Mouse (Mus musculus) limb, embryonic 13.5 days (tissue): ENCODE measurements at regions not wholly inside any gene's neighbourhood (a gene's known extent, or its start where the extent isn't known, plus 50 kb on each side); places are given as distances from the start of the nearest gene placed in this dataset.

ENCODE experiments used
- ATAC-seq: fragments of 200-750 bp; cut with Nextera tagmentation; 2 replicates; pipeline ENCODE4 v1.8.0; 2017; ENCODE audit warnings: low read depth, moderate number of reproducible peaks, moderate TSS enrichment; ENCODE audit not compliant: low FRiP score
- H3K27ac ChIP-seq: fragments of 300-500 bp; sonication (generic); 2 replicates; pipeline ENCODE4 v1.5.1; 2015; ENCODE audit warnings: inconsistent platforms, mild to moderate bottlenecking, moderate library complexity
- H3K27me3 ChIP-seq: fragments of 300-500 bp; sonication (generic); 2 replicates; pipeline ENCODE4 v1.6.1; 2015; ENCODE audit warnings: mild to moderate bottlenecking, inconsistent platforms
- H3K36me3 ChIP-seq: fragments of 300-500 bp; sonication (generic); 2 replicates; pipeline ENCODE4 v1.6.1; 2015; ENCODE audit warnings: inconsistent platforms, mild to moderate bottlenecking, moderate library complexity
- H3K4me1 ChIP-seq: fragments of 300-500 bp; sonication (generic); 2 replicates; pipeline ENCODE4 v1.6.1; 2015; ENCODE audit warnings: inconsistent platforms
- H3K4me2 ChIP-seq: fragments of 300-500 bp; sonication (generic); replicated peaks from 2 replicates; pipeline ENCODE4 v1.6.1; 2015; ENCODE audit warnings: inconsistent platforms, mild to moderate bottlenecking, moderate library complexity
- H3K4me3 ChIP-seq: fragments of 300-500 bp; sonication (generic); 2 replicates; pipeline ENCODE4 v1.5.1; 2015; ENCODE audit warnings: moderate library complexity, mild to moderate bottlenecking, inconsistent platforms
- H3K9ac ChIP-seq: fragments of 300-500 bp; sonication (generic); 2 replicates; pipeline ENCODE4 v1.6.1; 2015; ENCODE audit warnings: mild to moderate bottlenecking, inconsistent platforms
- H3K9me3 ChIP-seq: fragments of 300-500 bp; sonication (generic); 2 replicates; pipeline ENCODE4 v1.6.1; 2016; ENCODE audit warnings: inconsistent platforms
- WGBS: fragments of 180-500 bp; shearing (Covaris S2); methylation state at CpG from one replicate; pipeline ENCODE4 v1.1.7; 2015; 5-methylcytosine and 5-hydroxymethylcytosine counted together

DNA sequence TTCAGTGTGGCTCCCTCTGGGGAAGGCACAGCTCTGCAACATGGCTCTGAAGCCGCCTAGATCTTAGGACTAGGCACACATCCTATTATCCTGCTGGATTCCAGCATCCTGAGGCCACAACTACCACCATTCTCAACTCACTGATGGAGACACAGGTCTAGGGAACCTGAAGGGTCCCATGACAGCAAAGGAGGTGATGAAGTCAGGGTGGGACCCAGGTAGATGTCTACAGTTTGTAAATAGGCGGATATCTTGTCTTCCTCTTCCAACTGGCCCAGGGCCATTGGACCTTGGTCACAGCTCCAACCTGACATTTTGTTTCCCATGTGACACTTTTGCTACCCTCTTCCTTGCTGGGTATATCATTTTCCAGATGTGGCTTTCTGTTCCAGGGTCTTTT is 106.4 kb downstream of the Vapb start:
- no peaks in the 10 kb centered on the region for H3K27me3 ChIP-seq
- ATAC-seq: no peak

DNA sequence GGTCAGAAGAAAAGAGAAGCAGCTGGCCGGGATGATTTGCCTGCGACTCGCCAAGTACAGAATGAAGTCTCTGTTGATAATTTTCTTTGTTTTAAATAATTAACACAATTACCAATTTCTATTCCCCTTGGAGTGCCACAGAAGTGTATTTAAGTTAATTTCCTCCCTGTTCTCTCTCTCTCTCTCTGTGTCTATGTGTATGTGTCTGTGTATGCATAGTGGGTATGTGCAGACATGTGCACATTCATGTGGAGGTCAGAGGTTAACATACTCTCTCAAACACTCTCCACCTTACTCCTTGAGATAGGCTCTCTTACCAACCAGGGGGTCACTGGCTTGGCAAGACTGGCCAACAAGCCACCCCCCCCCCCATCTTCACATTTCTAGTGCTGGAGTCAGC is 107.2 kb downstream of the Vapb start:
- 84% methylated on average over 3 of the region's 3 CpGs for WGBS
- no peaks in the 10 kb centered on the region; the same call in 1 of the 2 replicates for H3K4me1 ChIP-seq
- 0 out of 2 replicates have a peak, but pooled peaks have one; percentile 15 for ATAC-seq

More for the DNA sequence above, 106.4 kb downstream of the Vapb start:
- H3K4me2 ChIP-seq: no peak overlapping the region
- 92% methylated on average over 2 of the region's 2 CpGs for WGBS
- H3K9ac ChIP-seq: no peak overlapping the region
- H3K36me3 ChIP-seq: no peaks in the 10 kb centered on the region
- H3K4me3 ChIP-seq: no peak overlapping the region
- H3K9me3 ChIP-seq: no peaks in the 10 kb centered on the region
- no peak overlapping the region for H3K27ac ChIP-seq
- no peaks in the 10 kb centered on the region; the same call in 1 of the 2 replicates for H3K4me1 ChIP-seq

DNA sequence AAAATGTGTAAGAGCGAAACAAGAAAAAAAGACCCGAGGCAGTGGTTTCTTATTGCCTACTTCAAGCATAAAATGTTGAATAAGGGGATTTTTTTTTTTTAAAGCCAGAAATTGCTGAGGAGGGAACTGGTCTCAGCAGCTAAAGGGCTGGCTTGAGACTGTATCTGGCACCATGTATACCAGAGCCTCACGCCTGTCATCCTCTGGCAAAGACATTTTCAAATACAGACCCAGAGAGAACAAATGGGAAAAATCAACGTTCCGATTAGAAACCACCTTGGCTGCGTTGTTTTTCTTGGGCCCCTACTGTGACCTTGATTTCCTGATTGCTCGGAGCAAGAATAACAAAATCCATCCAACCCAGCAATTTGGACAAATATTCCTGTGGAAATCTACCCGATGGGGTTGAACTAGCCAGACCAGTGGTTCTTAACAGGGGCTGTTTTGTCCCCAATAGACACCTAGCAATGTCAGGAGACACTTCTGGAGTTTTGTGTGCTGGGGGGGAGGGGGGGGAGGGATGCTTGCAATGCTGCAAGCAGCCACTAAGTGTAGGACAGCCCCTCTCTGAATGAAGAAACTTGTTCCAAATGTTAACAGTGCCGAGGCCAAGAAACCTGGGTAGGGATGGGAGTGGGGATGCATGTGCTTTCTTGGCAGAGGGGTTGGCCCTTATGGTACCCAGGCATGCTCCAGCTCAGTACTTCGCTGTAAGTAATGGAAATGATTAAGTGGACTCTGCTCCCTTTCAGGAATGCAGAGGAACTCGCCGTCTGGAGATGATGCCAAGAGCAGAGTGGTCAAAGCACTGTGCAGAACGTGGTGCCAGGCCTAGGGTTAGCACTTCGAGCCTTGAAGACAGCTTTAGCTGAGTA is 108.1 kb downstream of the Vapb start:
- no peak overlapping the region for H3K4me2 ChIP-seq
- H3K36me3 ChIP-seq: no peaks in the 10 kb centered on the region
- H3K27me3 ChIP-seq: no peaks in the 10 kb centered on the region
- 67% methylated on average over 14 of the region's 14 CpGs for WGBS
- H3K4me1 ChIP-seq: no peaks in the 10 kb centered on the region; the same call in 1 of the 2 replicates
- no peak overlapping the region for H3K27ac ChIP-seq
- peak; percentile 60; the same call in 1 of the 2 replicates for ATAC-seq
- no peaks in the 10 kb centered on the region for H3K9me3 ChIP-seq
- no peak overlapping the region for H3K9ac ChIP-seq
- H3K4me3 ChIP-seq: no peak overlapping the region

More for the DNA sequence above, 107.2 kb downstream of the Vapb start:
- H3K4me3 ChIP-seq: no peak overlapping the region
- H3K9ac ChIP-seq: no peak overlapping the region
- no peaks in the 10 kb centered on the region for H3K27me3 ChIP-seq
- H3K9me3 ChIP-seq: no peaks in the 10 kb centered on the region
- no peaks in the 10 kb centered on the region for H3K36me3 ChIP-seq
- H3K27ac ChIP-seq: no peak overlapping the region; the same call in 1 of the 2 replicates
- no peak overlapping the region for H3K4me2 ChIP-seq

DNA sequence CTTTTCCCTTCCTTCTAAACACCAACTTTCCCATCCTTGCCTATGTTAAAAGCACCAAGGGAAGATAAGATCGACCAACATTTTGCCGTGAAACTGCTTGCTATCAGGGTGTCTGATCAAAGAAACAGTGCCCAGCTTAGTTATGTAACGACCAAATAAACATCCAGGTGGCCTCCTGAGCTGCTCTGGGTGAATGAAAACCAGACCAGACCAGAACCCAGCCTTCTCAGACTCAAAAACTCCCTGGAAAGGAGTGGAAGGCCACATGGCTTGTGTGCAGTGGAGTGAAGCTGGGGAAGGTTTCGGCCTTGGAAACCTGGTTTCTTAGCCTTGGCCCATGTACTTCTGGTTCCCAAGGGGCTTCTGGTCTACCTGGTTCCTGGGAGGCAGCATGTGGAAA is 113.7 kb downstream of the Vapb start:
- ATAC-seq: no peak
- H3K9ac ChIP-seq: no peak overlapping the region
- WGBS: 34% methylated on average over 4 of the region's 4 CpGs
- no peak overlapping the region for H3K4me2 ChIP-seq
- no peaks in the 10 kb centered on the region for H3K36me3 ChIP-seq
- no peak overlapping the region for H3K4me3 ChIP-seq
- H3K4me1 ChIP-seq: peaks cover 9% of the 10 kb centered on the region
- H3K27ac ChIP-seq: no peak overlapping the region
- H3K9me3 ChIP-seq: no peaks in the 10 kb centered on the region
- no peaks in the 10 kb centered on the region for H3K27me3 ChIP-seq

DNA sequence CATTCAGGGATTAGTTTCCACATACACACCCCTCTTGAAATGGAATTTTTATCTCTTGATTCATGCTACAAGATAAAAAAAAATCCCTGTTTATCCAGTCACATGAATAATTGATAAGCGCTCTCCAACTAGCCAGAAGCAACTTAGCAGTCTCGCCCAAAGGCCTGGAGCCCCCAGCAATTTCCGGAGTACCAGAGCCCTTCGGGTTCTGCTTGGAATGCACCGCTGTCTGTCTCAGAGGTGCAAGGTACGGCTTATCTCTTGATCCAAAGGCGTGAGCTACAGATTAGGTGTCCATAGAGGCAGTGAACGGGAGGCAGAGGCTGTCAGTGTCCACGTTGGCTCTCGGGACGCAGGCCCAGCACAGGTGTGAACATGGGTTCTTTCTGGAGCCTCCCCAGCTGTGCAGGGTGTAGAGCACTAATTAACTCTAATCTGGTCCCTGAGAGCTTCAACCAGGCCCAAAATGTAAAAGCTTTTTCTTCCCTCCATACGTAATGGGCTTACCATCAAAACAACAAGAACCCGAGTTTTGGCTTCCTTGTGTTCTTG is 116.9 kb downstream of the Vapb start:
- Histone ChIP-seq H3K27me3 (no peaks in the 10 kb centered on the region), H3K9me3 (no peaks in the 10 kb centered on the region), H3K4me3 (no peak overlapping the region), H3K4me1 (peaks cover 9% of the 10 kb centered on the region), H3K9ac (no peak overlapping the region), H3K36me3 (no peaks in the 10 kb centered on the region), H3K4me2 (no peak overlapping the region), H3K27ac (no peak overlapping the region)
- no peak for ATAC-seq
- WGBS: 56% methylated on average over 13 of the region's 13 CpGs

DNA sequence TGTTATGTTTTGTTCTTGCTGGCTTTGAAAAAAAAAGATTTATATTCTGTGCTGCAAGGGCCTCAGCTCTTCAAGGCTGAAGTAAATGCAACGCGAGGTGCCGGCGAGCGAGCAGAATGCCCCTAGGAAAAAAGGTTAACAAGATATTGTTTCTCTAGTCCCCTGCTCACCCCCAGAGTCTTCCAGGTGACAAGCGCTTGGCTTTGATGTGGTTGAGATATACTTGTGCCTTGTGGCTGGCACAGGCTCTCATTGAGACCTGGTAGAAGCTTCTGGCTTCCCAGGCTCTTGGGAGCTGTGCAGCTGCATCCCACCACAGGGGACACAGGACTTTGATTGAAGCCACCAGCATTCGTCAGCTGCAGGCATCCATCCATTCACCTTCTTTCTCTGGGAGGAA is 117.5 kb downstream of the Vapb start:
- H3K27ac ChIP-seq: no peak overlapping the region

DNA sequence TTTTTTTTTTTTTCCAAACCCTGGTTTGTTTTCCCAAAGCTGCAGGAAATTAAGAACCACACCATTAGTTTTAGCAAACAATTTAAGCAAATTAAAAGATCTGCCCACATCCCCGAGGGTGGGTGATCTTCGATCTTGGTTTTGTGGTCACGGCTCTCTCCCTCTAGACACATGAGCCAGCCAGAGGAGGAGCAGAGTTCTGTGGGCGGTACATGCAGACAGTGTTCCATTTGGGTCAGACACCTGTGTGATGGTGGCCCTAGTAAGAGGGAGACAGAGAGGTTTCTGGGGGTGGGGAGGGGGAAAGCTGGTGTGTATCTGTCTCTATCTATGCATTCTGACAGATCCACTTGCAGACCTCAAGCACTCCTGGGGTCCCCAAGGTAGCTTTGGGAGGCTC is 118.0 kb downstream of the Vapb start:
- Histone ChIP-seq H3K36me3 (no peaks in the 10 kb centered on the region), H3K27ac (no peak overlapping the region), H3K27me3 (no peaks in the 10 kb centered on the region), H3K4me3 (no peak overlapping the region), H3K9ac (no peak overlapping the region), H3K9me3 (no peaks in the 10 kb centered on the region), H3K4me1 (peaks cover 9% of the 10 kb centered on the region), H3K4me2 (no peak overlapping the region)
- 66% methylated on average over 4 of the region's 4 CpGs for WGBS
- no peak for ATAC-seq

More for the DNA sequence above, 117.5 kb downstream of the Vapb start:
- Histone ChIP-seq H3K4me1 (peaks cover 9% of the 10 kb centered on the region), H3K27me3 (no peaks in the 10 kb centered on the region), H3K9ac (no peak overlapping the region), H3K9me3 (no peaks in the 10 kb centered on the region), H3K4me3 (no peak overlapping the region), H3K36me3 (no peaks in the 10 kb centered on the region), H3K4me2 (no peak overlapping the region)
- ATAC-seq: no peak
- WGBS: 45% methylated on average over 7 of the region's 7 CpGs

DNA sequence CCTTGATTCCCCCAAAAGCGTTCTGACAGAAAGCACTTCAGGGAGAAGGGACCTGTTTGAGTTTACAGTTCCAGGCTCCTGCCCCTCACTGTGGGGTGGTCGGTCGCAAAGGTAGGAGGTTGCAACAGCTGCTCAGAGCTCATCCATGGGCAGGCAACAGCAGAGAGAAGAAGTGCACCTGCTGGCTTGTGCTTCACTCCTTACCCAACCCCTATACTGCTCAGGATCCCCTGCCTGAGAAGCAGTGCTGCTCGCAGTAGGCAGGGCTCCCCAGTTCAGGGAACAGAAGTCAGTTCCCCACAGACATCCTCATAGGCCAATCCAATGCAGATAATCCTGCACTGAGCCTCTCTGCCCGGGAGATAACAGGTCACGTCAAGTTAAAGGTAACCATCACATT is 119.7 kb downstream of the Vapb start:
- 78% methylated on average over 6 of the region's 6 CpGs for WGBS
- no peak for ATAC-seq
- H3K4me1 ChIP-seq: peaks cover 9% of the 10 kb centered on the region

DNA sequence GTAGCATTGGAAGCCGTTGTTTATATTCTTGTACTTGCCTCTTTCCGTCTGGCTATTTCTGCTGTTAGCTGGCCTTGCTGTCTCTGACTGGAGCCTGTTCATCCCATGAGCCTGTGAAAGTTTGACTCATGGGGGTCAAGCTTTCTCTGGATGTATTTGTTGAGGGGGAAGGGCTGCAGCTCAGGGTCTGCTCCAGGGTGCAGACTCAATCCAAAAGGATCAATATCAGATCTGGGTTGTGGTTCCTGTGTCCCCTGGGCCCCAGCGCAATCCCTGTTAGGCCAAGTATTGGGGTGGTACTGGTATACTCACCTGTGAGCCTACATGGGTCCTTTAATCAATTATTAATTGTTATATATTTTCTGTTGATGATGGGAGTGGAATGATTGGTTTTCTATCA is 135.7 kb downstream of the Vapb start:
- H3K4me2 ChIP-seq: no peak overlapping the region
- 84% methylated on average over 3 of the region's 3 CpGs for WGBS
- ATAC-seq: no peak

More for the DNA sequence above, 119.7 kb downstream of the Vapb start:
- H3K27me3 ChIP-seq: no peaks in the 10 kb centered on the region
- no peak overlapping the region for H3K9ac ChIP-seq
- H3K4me2 ChIP-seq: no peak overlapping the region
- no peak overlapping the region for H3K27ac ChIP-seq
- no peak overlapping the region for H3K4me3 ChIP-seq
- H3K36me3 ChIP-seq: no peaks in the 10 kb centered on the region
- no peaks in the 10 kb centered on the region for H3K9me3 ChIP-seq

More for the DNA sequence above, 135.7 kb downstream of the Vapb start:
- H3K4me3 ChIP-seq: no peak overlapping the region
- no peaks in the 10 kb centered on the region for H3K9me3 ChIP-seq
- H3K36me3 ChIP-seq: no peaks in the 10 kb centered on the region
- no peaks in the 10 kb centered on the region for H3K27me3 ChIP-seq
- H3K9ac ChIP-seq: no peak overlapping the region
- no peak overlapping the region for H3K27ac ChIP-seq
- H3K4me1 ChIP-seq: no peaks in the 10 kb centered on the region
